Mouse (Mus musculus): Measurements from ENCODE around the gene Mybpc3.

GRCm38 (mm10) chr2:91157002-91157752 is 39.2 kb downstream of the Mybpc3 start:
- TF ChIP-seq CTCF (IDR thresholded peaks at IDR 0.05): no peak
- TF ChIP-seq EP300 (IDR thresholded peaks at IDR 0.05): peak; percentile 47

All from lung, postnatal 0 days (tissue).